Mouse (Mus musculus) layer of hippocampus, adult 9-10 months (tissue): ENCODE results near the gene Rgl3.

Experiments
- DNase-seq: peaks from one replicate; pipeline ENCODE4 v3.0.0; 2022; ENCODE audit warnings: low spot score

Gene Rgl3

GRCm38 (mm10) chr9:21978398-21979128 is 10.7 kb downstream of the Rgl3 start:
- DNase-seq: no peak

DNA sequence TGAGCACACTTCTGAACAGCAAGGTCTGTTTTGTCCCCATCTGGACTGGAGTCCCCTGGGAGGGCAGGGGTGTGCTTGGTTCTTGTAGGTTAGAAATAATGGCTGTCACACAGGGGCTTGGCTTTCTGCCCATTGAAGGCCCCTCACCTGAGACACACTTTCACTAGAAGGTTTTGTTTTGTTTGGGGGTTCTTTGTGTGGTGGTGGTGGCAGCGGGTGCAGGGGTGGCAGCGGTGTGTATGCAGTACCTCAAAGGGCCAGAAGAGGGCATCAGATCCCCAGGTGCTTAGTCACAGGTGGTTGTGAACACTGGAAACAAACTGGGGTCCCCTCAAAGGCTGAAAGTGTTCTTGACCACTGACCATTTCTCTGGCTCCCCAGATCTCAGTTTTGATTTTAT is 11.3 kb downstream of the Rgl3 start:
- DNase-seq: no peak

DNA sequence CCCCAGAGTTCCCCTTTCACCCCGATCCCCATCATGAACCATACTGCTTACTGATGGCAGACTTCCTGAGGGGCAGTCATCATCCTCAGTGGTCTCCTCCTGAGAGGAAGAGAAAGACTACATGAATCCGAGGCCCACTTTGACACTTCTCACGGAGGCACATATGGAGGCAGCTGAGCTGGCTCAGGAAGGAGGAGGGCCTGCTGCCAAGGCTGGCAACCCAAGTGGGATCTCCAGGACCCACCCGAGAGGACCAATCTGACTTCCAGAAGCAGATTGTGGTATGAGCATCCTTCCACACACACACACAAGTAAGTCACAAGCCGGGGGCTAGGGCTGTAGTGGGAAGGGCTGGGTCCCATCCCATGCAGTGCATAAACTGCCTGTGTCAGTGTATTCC is 11.9 kb downstream of the Rgl3 start:
- DNase-seq: no peak

- no peak for DNase-seq
These were observed 12.5 kb downstream of the Rgl3 start for GRCm38 (mm10) chr9:21976626-21977175.

- no peak for DNase-seq
These were observed 19.9 kb downstream of the Rgl3 start for GRCm38 (mm10) chr9:21969304-21969703.

DNA sequence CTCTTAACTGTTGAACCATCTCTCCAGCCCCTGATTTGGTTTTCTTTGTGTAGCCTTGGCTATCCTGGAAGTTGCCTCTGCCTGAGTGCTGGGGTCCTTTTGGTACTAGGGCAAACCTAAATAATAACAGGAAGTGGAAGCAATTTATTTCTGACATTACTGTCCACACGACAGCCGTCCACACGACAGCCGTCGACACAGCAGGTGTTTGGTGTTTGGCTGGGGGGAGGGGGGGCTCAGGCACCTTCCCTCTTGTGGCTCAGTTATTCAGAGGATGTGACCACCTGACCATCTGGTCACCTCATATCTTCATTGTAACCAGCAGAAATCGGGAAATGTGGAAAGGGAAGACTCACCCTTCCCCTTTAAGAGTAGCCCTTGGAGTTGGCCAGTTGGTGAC is 20.4 kb downstream of the Rgl3 start:
- DNase-seq: no peak

- no peak for DNase-seq
These were observed 25.8 kb downstream of the Rgl3 start, which contains the start of gene Epor for GRCm38 (mm10) chr9:21963417-21963816. Epor (minus strand) TSS chr9:21963506.

DNA sequence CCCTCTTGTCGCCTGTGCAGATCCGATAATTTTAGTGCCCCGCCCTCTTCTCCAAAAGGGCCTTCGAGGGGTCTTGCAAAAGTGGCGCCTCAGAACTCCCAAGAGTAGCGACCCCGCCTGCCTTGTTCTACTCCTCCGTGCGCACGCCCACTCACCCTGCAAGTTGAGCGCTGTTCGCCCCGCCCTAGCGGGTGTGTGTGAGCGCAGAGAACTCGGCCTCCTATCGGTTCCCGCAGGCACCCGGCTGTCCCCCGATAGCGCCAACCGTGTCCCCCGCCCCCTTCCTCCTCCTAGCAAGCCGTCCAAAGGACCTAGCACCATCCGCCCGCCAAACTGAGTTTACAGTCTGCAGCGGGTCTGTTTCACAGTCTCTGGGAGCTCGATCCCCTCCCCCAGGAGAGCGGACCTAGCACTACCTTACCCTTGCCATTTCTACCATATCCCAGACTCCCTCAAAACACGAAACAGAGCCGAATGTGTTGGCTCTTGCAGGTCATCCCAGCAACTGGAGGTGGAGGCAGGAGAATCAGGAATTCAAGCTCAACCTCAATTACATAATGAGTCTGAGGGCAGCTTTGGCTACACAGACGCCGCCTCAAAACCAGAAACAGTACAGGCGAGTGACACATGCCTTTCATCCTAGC is 26.7 kb downstream of the Rgl3 start:
- no peak for DNase-seq

DNA sequence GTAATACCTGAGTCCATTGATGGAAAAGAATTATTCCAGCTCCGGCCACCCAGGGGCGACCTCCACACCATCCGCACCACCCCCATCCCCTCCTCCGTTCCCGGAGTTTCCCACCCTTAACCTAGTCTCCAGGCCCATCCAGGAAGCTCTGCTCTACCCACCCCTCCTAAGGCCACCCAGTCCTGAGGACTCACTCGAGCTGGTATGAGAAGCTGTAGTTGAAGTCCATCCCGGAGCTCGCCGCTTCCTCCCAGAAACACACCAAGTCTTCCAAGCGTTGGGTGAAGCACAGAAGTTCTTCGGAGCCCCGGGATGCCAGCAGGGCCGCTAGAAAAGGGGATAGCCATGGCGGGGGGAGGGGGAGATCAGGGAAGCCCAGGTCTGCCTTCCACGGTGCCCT is 27.2 kb downstream of the Rgl3 start:
- no peak for DNase-seq

- no peak for DNase-seq
These were observed 27.8 kb downstream of the Rgl3 start for GRCm38 (mm10) chr9:21961366-21961980.

DNA sequence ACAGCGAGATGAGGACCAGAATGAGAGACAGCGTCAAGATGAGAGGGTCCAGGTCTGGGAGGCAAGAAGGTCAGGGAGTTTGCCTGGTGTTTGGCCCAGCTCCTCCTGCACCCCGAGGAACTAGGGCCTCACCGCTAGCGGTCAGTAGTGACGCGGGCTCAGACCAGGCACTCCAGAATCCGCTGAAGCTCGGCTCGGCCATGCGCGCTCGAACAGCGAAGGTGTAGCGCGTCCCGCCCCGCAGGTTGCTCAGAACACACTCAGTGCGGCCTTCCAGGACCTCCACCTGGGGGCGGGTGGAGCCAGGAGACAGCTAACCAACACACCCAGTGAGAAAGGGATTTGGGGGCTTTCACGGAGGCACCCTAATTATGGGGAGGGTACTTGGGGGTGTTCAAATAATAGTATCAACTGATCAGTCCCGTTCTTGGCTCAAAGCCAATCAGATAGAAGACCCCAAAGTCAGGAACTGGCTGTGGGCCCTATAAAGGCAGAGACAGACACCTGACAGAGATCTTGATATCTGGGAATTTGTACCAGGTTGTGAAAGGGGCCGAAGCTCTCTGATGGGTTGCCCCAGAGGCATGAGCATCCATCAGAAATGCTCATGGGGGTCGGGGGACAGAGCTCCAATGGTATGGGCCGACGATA is 28.6 kb downstream of the Rgl3 start:
- DNase-seq: no peak

DNA sequence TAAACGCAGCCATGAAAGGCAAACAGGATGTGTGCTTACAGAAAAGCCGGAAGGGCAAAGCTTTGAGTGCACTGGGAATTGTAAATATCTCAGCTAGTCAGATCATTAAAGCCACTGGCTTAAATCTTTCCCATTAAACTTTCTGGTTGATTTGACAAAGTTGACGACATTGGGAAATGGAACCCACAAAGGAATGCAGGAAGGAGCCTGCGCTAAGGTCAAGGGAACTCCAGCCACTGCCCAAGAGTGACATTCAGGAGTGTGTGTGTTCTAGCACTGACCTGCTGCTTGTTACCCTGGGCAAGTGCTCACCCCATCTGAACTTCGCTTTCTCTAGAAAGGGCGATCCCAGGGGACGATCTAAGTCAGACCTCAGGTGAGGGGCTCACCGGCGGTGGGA is 29.1 kb downstream of the Rgl3 start:
- DNase-seq: no peak

- DNase-seq: no peak
These were observed 30.0 kb downstream of the Rgl3 start for GRCm38 (mm10) chr9:21959244-21959643.

DNA sequence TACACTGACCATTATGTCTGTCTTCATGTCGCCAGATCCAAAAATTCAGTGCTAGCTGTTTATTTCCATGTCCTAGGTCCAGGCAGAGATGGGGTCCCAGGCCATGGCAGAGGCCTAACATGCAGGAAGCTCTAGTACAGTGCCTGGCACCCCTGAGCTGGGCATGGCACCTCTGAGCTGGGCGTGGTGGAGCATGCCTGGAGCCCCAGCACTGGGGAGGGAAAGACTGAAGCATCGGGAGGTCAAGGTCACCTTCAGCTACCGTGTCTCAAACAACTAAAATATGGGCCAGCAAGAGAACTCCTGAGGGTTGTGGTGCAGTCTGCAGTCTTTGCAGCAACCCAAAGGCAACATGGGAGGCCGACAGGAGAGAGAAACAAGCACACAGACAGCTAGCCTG is 30.9 kb downstream of the Rgl3 start:
- no peak for DNase-seq

DNA sequence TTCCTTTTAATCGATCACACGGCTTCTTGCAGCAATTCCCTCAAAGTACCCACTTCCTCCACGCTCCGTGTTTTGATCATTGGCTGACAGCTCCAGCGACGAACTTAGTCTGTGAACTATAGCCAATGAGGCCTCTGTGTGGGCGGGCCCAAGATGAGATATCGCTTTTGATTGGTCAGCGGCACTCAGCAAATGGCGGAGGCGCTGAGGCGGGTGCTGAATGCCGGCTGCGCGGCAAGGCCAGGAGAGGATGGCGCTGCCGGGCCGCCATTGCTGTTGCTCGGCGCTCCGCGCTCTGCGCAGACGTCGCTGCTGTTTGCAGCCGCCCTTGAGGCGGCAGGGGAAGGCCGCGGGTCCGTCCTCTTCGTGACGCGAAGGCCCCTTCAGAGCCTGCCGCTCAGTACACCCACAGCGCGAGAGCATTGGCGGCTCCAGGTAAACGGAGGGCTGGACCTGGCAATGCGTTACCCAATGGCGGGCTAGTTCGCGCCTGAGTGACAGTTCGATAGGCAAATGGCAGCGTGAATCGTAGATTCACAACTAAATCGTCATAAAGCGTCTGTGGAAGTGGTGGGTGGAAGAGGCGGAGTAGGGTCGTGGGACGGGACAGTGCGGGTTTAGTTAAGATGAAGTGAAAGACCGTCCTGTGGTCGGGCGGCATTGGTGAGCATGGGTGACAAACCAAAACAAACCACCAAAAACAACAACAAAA is 33.5 kb downstream of the Rgl3 start, which contains the start of gene Swsap1:
Swsap1 (plus strand) TSS at position 186 of the 712 bp plus-strand sequence.
- peak; percentile 100 for DNase-seq

- DNase-seq: no peak
These were observed 34.0 kb downstream of the Rgl3 start for GRCm38 (mm10) chr9:21955225-21955569.

- no peak for DNase-seq
These were observed 34.6 kb downstream of the Rgl3 start for GRCm38 (mm10) chr9:21954635-21955034.

DNA sequence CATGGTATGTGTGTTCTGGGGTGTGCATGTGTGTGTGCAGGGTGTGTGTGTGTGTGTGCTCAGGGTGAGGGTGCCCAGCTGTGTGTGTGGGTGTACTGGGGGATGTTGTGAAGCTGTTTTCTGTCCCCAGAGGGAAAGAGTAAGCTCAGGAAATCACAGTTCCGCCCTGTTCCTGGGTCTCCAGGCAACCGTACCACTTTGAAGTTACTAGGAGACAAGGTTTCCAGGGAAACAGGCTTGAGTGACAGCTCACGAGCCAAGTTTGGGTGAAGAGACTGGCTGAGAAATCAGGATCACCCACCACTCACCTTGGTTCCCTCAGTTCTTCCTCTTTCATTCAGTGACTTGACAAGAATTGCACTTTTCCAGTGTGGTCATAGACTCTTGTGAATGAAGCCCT is 35.6 kb downstream of the Rgl3 start:
- DNase-seq: no peak

GRCm38 (mm10) chr9:21951977-21952376 is 37.3 kb downstream of the Rgl3 start:
- no peak for DNase-seq

DNA sequence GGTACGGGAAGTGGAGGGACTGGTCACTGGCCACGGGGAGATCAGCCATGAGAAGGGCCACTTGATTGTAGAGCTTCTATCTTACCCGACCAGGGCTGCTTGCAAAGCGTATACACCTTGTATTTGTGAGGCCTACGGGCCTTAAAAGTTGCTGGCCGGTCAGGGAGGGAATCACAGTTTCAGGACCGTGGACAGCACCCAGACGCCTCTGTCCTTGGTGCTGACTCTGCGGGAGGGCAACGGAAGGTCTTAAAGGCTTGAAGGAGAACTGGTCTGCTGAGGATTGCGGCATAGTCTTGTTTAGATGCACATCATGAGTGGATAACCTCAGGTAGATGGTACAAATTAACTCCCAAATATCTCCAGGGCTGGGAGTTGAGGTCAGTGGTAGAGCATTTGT is 38.9 kb downstream of the Rgl3 start:
- no peak for DNase-seq

- DNase-seq: no peak
These were observed 40.5 kb downstream of the Rgl3 start for GRCm38 (mm10) chr9:21948790-21949189.

DNA sequence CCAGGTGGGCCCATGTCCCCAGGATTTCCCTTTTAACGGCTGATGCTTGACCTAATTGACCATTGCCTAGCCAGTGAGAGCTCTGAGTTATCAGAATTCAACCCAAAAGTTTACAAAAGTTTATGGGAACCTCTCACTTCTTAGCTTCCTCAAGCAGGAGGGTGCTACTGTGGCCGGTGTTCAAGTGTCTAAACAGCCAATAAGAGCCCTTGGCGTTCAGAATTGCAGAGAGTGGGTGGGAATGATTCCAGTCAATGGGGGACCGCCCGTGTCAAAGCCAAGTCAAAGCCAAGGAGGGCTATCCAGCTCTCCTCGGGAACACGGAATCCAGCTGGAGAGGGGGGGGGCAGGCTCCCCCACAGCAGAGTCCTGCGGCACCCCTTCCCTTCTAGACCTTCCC is 41.1 kb downstream of the Rgl3 start:
- DNase-seq: no peak
